Mouse (Mus musculus): ENCODE data around the gene Gm5798. TPM values are rescaled to one million over a fixed set of nuclear protein-coding genes. Genes with fewer than 3 reads are reported as not detected.
"Not testable (repeated sequence)": the region's sequence is repeated elsewhere in the genome, so short reads cannot be mapped to it uniquely, and the experiment has no call there.

Gm5798 gene
- polyA plus RNA-seq (2015; fragmentation: Nextera tagmentation; extraction: Ambion mirVana) = not detected in 2 replicates

- not testable (repeated sequence) for ATAC-seq (ENCODE audit: low FRiP score)
Measured at GRCm38 (mm10) chr14:41348309-41348708, at the start of gene Gm5798. Gene Gm5798, plus strand, starts transcription at chr14:41348609.

DNA sequence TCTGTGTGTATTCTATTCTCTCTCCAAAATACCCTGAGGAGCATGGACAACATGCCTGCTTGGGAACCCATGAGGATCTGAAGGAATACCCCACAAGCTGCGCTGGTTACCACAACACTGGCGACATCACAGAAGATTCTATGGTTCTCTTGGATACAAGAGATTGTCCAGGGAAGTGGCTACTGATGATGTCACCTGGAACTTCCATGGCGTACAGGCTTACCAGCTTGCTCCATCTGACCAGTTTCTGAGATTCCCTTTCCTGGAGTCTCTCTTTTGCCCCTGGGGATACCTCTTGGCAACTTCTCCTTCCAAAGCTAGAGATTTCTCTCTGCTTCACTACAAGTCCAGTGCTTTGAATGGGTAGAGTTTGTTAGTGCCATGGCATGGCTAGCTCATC, 37.9 kb downstream of the Gm5798 start, which contains the start of gene Gm7945:
Gene Gm7945, minus strand, starts transcription at position 101 of the 400 bp plus-strand sequence.
- not testable (repeated sequence) for H3K27me3 ChIP-seq; H3K36me3 ChIP-seq; H3K9me3 ChIP-seq; H3K4me1 ChIP-seq (replicated peaks); H3K4me3 ChIP-seq; H3K27ac ChIP-seq; H3K4me2 ChIP-seq; H3K9ac ChIP-seq; ATAC-seq (ENCODE audit: low FRiP score)
- WGBS = no CpG with 5 or more reads among the region's 3 CpGs

More at GRCm38 (mm10) chr14:41348309-41348708, at the start of gene Gm5798:
- not testable (repeated sequence) for H3K9ac ChIP-seq; H3K27me3 ChIP-seq; H3K36me3 ChIP-seq; H3K27ac ChIP-seq; H3K9me3 ChIP-seq; H3K4me2 ChIP-seq; H3K4me3 ChIP-seq; H3K4me1 ChIP-seq (replicated peaks)
- 76% methylated on average over 2 of the region's 2 CpGs for WGBS

Other genes starting within 250 kb of the Gm5798 start
- gene Mat1a, start 243.6 kb upstream of the Gm5798 start, polyA plus RNA-seq (2015; fragmentation: Nextera tagmentation; extraction: Ambion mirVana) = not detected in 2 replicates
- gene Sftpa1, start 216.8 kb upstream of the Gm5798 start, polyA plus RNA-seq (2015; fragmentation: Nextera tagmentation; extraction: Ambion mirVana) = not detected in 2 replicates
- gene Mbl1, start 197.2 kb upstream of the Gm5798 start, polyA plus RNA-seq (2015; fragmentation: Nextera tagmentation; extraction: Ambion mirVana) = not detected in 2 replicates
- gene Sftpd, start 163.5 kb upstream of the Gm5798 start, polyA plus RNA-seq (2015; fragmentation: Nextera tagmentation; extraction: Ambion mirVana) = not detected in 2 replicates
- gene Gm2832, start 69.8 kb upstream of the Gm5798 start, polyA plus RNA-seq (2015; fragmentation: Nextera tagmentation; extraction: Ambion mirVana) = 0.16 and 0.17 TPM in 2 replicates
- gene Gm7945, start 37.8 kb downstream of the Gm5798 start, polyA plus RNA-seq (2015; fragmentation: Nextera tagmentation; extraction: Ambion mirVana) = 0.23 TPM in 1 of 2 replicates, not detected in the other
- not detected in 2 replicates for gene Gm6482, start 59.7 kb downstream of the Gm5798 start, polyA plus RNA-seq (2015; fragmentation: Nextera tagmentation; extraction: Ambion mirVana)
- not detected in 2 replicates for gene Gm7954, start 104.9 kb downstream of the Gm5798 start, polyA plus RNA-seq (2015; fragmentation: Nextera tagmentation; extraction: Ambion mirVana)
- not detected in 2 replicates for gene Gm3486, start 140.9 kb downstream of the Gm5798 start, polyA plus RNA-seq (2015; fragmentation: Nextera tagmentation; extraction: Ambion mirVana)
- gene Gm7970, start 207.0 kb downstream of the Gm5798 start, polyA plus RNA-seq (2015; fragmentation: Nextera tagmentation; extraction: Ambion mirVana) = not detected in 2 replicates
- gene 1700049E17Rik2, start 224.6 kb downstream of the Gm5798 start, polyA plus RNA-seq (2015; fragmentation: Nextera tagmentation; extraction: Ambion mirVana) = not detected in 2 replicates